13 mouse cellular contexts compared by ENCODE assay signal in genomic region chr7:35490186-35490585, GRCm38 (mm10). TPM values are rescaled to one million over a fixed set of nuclear protein-coding genes. Genes with fewer than 3 reads are reported as not detected.
"Had no signal": no experiment of that assay in that cellular context is flagged by ENCODE, and none has a peak within 500 bp of the region (broad histone marks: within the 10 kb centered on the region; RNA-seq: fewer than 3 reads in every experiment).

No protein-coding gene starts in this region.

- DNase-seq: retina, postnatal 1 day; right cerebral cortex, adult 18-20 months; right cerebral cortex, postnatal 14 days; right cerebral cortex, postnatal 25 days; right cerebral cortex, postnatal 4 days; spleen, adult 18-20 months; thymus, adult 18-20 months; thymus, adult 2 months; thymus, postnatal 14 days; thymus, postnatal 25 days; thymus, postnatal 36 days; thymus, postnatal 4 days had no signal

RNA-seq across cellular contexts. Expression of gene Slc7a9, which starts 41.6 kb away (rescaled TPM):
- total RNA-seq: neutrophil, adult 5-6 weeks had no signal

RNA-seq across cellular contexts. Expression of gene Tdrd12, which starts 47.4 kb away (rescaled TPM):
- total RNA-seq: neutrophil, adult 5-6 weeks had no signal
